Mouse (Mus musculus) hematopoietic multipotent progenitor cell, adult 10-12 weeks (in vitro differentiated cells): ENCODE data around the gene Tmem208. TPM values are rescaled to one million over a fixed set of nuclear protein-coding genes. Genes with fewer than 3 reads are reported as not detected.

Source experiments
- polyA plus RNA-seq: library from polyadenylated mRNA; stranded (reverse); fragments of >175 nt; gene quantifications from 2 replicates; pipeline ENCODE4 v1.2.3, GENCODE M21; 2012; ENCODE audit warnings: low replicate concordance

The Tmem208 gene
- polyA plus RNA-seq: 32.3 and 42.4 TPM in 2 replicates

DNA sequence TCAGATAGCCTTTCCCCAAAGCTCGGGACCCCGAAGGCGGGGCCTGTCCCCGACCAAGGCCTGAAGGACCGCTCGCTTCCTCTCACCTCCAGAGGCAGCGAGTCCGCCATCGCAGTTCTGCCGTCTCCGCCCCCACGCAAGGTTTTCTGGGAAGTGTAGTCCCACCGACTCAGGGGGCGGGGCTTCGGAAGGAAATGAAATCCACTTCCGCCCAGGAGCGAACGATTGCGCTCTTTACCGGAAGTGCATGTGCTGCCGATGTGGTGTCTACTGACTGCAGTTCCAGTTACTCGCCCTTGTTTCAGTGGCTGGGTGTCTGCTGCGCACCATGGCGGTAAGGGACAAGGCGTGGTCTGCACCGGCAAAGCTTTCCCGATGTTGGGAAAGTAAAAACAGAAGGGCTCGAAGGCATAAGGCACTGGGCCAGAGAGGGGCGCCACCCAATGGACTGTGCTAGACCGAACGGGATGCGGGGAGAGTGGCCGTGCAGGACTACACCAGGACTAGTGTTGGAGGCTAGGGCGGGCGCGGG, at the start of gene Tmem208, which contains the start of gene Lrrc29:
TSS of gene Tmem208 (plus strand) at position 214 of the 532 bp plus-strand sequence.
TSS of gene Lrrc29 (minus strand) at position 138 of the 532 bp plus-strand sequence.

DNA sequence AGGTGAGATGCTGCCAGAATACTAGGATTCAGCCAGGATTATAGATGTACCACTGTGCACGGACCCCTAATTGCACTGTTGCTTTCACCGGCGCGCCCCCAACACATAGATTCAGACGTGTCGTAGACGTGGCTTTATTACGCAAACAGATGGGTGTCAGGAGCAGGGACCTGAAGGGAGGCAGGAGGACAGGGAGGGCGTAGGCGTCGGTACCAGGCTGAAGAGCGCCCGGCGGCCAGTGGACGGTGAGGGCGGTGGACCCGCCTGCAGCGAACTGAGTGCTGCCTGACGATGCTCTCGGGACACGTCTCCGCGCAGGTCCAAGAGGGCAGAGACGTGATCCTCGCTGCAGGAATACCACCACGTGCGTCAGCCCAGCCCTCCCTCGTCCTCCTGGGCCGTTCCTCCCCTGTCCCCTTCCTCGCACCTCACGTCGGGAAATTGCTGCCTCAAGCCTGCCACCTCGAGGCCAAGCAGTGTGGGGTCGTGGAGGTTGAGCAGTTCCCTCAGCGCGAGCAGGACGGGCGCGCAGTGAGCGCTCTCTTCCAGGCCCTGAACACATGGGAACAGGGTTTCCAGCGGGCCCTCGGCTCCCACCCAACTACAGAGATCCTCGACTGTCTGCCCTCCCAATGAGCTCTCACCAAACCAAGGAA, 36.2 kb upstream of the Tmem208 start, which contains the start of gene 4931428F04Rik:
TSS of gene 4931428F04Rik (minus strand) at position 60 of the 656 bp plus-strand sequence.

DNA sequence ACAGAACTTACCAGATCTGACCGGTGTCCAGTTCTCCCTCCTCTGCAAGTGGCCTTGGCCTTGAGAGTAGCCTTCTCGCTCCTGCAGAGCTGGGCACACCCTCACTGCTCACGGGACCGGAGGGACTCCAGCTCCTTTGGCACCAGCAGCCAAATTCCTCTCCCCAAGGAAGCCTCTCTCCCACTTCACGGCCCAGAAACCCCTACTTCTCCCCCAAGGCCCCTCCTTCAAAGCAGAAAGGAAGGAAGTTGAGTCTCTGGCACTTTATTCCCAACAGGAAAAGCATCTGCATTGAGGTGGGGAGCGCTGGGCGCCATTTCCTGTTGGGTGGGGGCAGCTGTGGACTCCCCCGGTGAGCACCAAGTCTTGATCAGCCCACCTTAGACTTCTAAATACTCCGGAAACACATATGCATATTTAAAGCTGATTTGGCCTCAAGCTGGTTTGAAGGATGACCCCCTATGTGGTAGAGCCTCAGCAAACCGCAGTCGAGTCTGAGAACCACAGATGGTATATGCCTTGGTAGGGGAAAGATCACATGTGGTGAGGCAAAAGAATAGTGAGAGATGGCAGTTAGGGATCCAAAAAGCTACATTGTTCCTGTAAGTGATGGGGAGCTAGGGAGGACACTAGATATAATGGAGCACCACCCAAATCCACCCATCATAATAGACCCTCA, 30.1 kb upstream of the Tmem208 start, which contains the start of gene Exoc3l:
TSS of gene Exoc3l (minus strand) at position 207 of the 679 bp plus-strand sequence.

DNA sequence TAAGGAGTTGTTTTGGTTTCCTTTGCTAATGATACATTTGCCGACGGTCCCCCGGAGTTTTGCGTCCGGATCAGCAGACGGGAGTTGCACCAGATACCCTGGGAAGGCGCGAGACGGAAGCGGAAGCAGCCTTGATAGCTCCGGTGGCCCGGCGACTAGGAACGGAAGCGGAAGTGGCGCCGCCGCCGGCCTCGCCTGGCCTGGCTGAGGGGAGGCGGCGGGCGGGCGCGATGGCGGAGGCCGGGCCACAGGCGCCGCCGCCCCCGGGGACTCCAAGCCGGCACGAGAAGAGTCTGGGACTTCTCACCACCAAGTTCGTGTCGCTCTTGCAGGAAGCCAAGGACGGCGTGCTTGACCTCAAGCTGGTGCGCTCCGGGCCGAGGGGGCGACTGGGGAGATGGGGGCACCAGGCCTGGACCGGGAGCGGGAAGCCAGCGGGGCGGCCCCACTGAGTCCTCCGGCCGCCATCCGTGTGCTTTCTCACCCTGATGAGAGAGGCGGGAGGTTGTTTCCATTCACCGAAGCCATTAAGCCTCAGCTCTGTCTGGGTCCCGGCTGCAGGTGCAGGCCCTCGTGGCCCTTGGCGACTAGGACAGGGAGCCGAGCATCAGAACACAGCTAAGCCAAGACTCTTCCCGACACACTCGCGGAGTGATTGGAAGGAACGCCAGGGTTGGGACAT, 28.5 kb upstream of the Tmem208 start, which contains the start of gene E2f4:
TSS of gene E2f4 (plus strand) at position 153 of the 682 bp plus-strand sequence.

DNA sequence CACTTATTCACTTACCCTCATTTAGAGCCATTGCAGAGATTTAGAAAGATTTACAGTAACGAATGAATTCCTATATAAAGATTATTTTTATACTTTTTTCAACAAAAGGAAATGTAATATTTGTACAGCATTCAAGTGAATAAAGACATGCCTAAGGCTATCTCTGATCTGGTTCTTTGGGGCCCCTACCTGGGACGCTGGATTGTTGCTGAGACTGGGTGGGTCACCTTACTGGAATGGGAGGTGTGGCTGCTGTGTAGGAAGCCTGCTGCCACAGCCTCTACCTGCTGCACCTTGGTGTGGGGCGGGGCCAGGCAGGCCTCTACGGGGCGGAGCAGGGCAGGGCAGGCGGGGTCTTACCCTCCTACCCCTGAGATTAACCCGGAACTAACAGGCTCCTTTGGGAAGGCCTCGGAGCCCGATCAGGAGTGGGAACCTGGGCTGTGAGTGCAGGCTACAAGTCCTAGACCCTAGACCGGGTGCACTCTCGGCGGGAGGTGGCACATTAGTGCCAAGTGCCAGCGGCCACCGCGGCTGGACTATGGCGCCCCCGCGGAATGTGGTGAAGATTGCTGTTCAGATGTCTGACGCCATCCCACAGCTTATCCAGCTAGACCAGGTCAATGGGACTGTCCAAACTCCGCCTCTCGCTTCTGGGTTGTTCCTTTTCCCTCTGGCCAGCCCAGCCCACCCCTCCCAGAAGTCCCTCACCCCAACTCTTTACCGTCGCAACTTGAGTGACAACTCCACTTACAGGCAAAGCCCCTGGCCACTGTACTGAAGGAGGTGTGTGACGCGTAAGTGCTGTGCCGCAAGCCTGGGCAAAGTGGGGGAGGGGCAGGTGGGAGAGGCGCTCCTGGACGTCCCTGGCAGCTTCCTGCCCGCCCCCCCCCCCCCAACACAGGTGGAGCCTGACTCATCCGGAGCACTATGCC, 20.7 kb upstream of the Tmem208 start, which contains the start of gene Elmo3:
TSS of gene Elmo3 (plus strand) at position 391 of the 935 bp plus-strand sequence.

DNA sequence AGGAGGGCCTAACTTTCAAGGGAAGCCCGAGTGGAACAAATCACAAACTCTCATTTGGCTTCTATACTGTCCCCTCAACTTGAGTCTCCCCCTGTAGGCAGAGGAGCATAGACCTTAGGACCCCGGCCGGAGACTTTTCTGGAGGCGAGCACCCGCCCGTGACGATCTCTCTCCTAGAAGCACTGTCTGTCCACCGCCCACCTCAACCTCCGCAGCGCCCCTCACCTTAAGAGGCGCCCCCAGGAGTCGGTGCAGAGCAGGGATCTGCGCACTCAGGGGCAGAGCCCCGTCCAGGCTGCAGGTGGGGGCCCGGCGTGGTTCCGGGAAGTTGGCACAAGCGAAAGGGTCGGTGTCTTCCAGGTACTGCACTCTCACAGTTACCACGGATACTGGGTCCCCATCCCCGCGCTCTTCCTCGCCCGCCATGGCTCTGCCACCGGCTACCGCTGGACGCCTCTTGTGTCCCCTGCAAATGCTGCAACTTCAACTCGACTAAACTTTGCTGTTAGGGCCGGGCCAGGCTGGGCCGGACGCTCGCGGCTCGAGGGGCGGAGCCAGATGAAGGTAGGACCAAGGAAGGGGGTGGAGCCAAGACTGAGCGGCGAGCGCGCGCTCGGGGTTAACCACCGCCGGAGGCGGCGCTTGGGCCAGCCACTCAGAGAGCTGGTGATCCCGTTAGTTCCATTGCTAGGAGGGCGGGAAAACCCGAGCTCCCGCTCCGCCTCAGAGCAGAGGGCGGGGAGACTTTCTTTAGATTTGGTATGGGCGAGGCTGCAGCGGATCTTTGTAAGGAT, 21.5 kb downstream of the Tmem208 start, which contains the start of gene Fhod1:
TSS of gene Fhod1 (minus strand) at position 526 of the 794 bp plus-strand sequence.

DNA sequence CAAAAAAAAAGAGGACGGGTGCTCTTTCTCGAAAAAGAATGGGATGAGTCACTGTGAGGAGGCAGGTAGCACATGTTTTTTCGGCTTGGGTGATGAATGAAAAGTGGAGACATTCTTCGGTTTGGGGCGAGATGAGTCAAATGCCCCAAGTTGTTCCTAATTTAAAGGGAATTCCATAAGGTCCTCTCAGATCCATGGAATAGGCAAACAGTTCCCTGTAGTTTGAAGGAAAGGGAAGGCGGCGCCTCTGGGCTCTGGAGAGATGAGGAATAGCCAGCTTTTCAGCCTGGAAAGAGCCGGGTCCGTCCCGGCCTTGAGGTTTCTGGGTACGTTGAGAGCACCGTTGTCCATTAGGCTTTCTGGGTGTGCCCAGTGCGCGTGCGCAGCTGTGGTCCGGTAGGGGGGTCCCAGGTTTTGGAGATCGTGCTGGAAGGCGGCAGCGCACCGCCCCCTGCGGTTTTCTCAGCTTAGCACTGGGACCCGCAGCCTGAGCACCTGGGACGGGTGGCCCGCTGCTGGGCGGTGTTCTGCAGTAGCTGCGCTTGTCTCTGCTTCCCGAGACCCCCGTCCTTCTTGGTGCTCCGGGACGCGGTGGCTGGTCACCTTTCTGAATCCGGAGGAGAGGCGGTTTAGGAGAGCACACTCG, 22.4 kb downstream of the Tmem208 start, which contains the start of gene Slc9a5:
TSS of gene Slc9a5 (plus strand) at position 394 of the 646 bp plus-strand sequence.

DNA sequence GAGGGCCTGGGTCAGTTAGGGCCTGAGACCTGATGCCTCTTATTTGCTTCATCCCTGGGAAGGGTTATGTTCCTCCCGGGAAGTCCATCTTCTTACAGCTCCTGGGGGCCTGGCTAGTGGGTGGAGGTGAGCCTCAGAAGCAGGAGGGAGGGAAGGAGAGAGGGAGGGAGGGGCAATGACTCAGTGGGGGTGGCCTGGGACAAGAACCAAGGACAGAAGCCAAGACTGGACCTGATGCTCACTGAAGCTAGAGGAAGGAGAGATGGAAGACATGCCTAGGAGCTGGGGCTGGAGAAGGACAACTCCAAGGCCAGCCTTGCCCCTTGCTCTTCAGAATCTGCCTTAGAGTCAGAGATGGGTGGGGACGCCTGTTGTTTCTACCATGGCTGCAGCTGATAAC, 46.9 kb downstream of the Tmem208 start, which contains the start of gene Plekhg4:
TSS of gene Plekhg4 (plus strand) at position 243 of the 400 bp plus-strand sequence.

Other genes with a start within 250 kb of the Tmem208 start
- gene Ces3b, start 242.6 kb upstream of the Tmem208 start, polyA plus RNA-seq: not detected in 2 replicates
- not detected in 2 replicates for gene Ces4a, start 194.6 kb upstream of the Tmem208 start, polyA plus RNA-seq
- 40.4 and 47.1 TPM in 2 replicates for gene Cbfb, start 155.7 kb upstream of the Tmem208 start, polyA plus RNA-seq
- gene D230025D16Rik, start 101.2 kb upstream of the Tmem208 start, polyA plus RNA-seq: 4.3 and 8.5 TPM in 2 replicates
- 6.6 and 23.7 TPM in 2 replicates for gene B3gnt9, start 71.2 kb upstream of the Tmem208 start, polyA plus RNA-seq
- gene Tradd, start 61.7 kb upstream of the Tmem208 start, polyA plus RNA-seq: 38.0 and 49.7 TPM in 2 replicates
- 16.2 and 22.9 TPM in 2 replicates for gene Fbxl8, start 61.7 kb upstream of the Tmem208 start, polyA plus RNA-seq
- gene Hsf4, start 56.6 kb upstream of the Tmem208 start, polyA plus RNA-seq: 2.4 and 4.4 TPM in 2 replicates
- 0.17 and 0.31 TPM in 2 replicates for gene Nol3, start 50.2 kb upstream of the Tmem208 start, polyA plus RNA-seq
- 2.1 and 2.8 TPM in 2 replicates for gene 4931428F04Rik, start 36.5 kb upstream of the Tmem208 start, polyA plus RNA-seq
- 2.2 and 4.8 TPM in 2 replicates for gene Exoc3l, start 30.3 kb upstream of the Tmem208 start, polyA plus RNA-seq
- 41.3 and 68.2 TPM in 2 replicates for gene E2f4, start 28.7 kb upstream of the Tmem208 start, polyA plus RNA-seq
- gene Elmo3, start 20.8 kb upstream of the Tmem208 start, polyA plus RNA-seq: 3.4 and 3.9 TPM in 2 replicates
- gene Lrrc29, start 76 bp upstream of the Tmem208 start, polyA plus RNA-seq: 0.55 and 2.4 TPM in 2 replicates
- gene Fhod1, start 21.6 kb downstream of the Tmem208 start, polyA plus RNA-seq: 35.9 and 70.7 TPM in 2 replicates
- gene Slc9a5, start 22.5 kb downstream of the Tmem208 start, polyA plus RNA-seq: 2.3 and 3.7 TPM in 2 replicates
- 0.11 TPM in 1 of 2 replicates, not detected in the other for gene Plekhg4, start 46.9 kb downstream of the Tmem208 start, polyA plus RNA-seq
- 0.04 TPM in 1 of 2 replicates, not detected in the other for gene Kctd19, start 87.1 kb downstream of the Tmem208 start, polyA plus RNA-seq
- gene Lrrc36, start 87.2 kb downstream of the Tmem208 start, polyA plus RNA-seq: 0.11 TPM in 1 of 2 replicates, not detected in the other
- 11.8 and 41.7 TPM in 2 replicates for gene Tppp3, start 145.2 kb downstream of the Tmem208 start, polyA plus RNA-seq
- 8.8 and 14.2 TPM in 2 replicates for gene Zdhhc1, start 170.5 kb downstream of the Tmem208 start, polyA plus RNA-seq
- 0.06 TPM in 1 of 2 replicates, not detected in the other for gene Hsd11b2, start 192.4 kb downstream of the Tmem208 start, polyA plus RNA-seq
- 16.6 and 36.8 TPM in 2 replicates for gene Atp6v0d1, start 239.7 kb downstream of the Tmem208 start, polyA plus RNA-seq